Mouse (Mus musculus) bone marrow, adult 2 months (tissue): Measurements from ENCODE around the gene Suds3.

Experiments used
- CTCF ChIP-seq: fragments of 200-500 bp; IDR thresholded peaks from 2 replicates; pipeline ENCODE4 v1.5.1; 2011; ENCODE audit warnings: low read length, control low read depth; ENCODE audit not compliant: control insufficient read depth, insufficient read depth
- POLR2A ChIP-seq: fragments of 200-500 bp; IDR thresholded peaks from 2 replicates; pipeline ENCODE4 v1.6.1; 2011; ENCODE audit warnings: low read depth, mild to moderate bottlenecking, control low read depth, low read length, borderline replicate concordance; ENCODE audit not compliant: control insufficient read depth

DNA sequence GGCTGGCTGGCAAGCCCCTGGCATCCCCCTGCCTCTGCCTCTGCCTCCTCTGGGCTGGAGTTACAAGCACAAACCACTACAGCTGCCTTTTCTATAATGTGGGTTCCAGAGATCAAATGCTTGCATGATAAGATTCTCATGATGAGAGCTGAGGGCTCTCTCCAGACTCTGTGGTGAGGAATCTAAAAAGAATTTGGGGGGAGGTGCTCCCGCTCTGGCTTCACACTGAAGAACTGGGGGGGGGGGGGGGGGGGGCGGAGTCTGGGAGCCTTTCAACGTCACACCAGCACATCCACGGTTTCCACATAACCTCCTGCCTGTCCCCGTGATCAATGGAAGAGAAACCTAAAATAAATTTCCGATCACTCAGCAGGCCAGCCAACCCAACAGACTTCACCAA lies 26.1 kb downstream of the Suds3 start:
- no peak for TF ChIP-seq POLR2A
- no peak for TF ChIP-seq CTCF
